Mouse (Mus musculus): ENCODE measurements around the gene Sv2a. TPM values are rescaled to one million over a fixed set of nuclear protein-coding genes. Genes with fewer than 3 reads are reported as not detected.
"Not testable (repeated sequence)": the region's sequence is repeated elsewhere in the genome, so short reads cannot be mapped to it uniquely, and the experiment has no call there.

Sv2a gene
- polyA plus RNA-seq, 1 experiment from 2014 or later: 95.7 TPM

GRCm38 (mm10) chr3:96209242-96209641, 28.3 kb downstream of the Sv2a start:
- Histone ChIP-seq H3K9ac (no peak overlapping the region), H3K4me1 (replicated peaks; ENCODE audit: control insufficient read depth, insufficient read depth, low read length) (no peaks in the 10 kb centered on the region), H3K4me3 (replicated peaks; ENCODE audit: low read length) (no peak overlapping the region), H3K27ac (no peak overlapping the region), H3K27me3 (ENCODE audit: control insufficient read depth, insufficient read depth, low read length) (no peaks in the 10 kb centered on the region), H3K4me2 (replicated peaks) (no peak overlapping the region), H3K9me3 (ENCODE audit: control insufficient read depth, low read length) (no peaks in the 10 kb centered on the region), H3K36me3 (replicated peaks; ENCODE audit: control insufficient read depth, insufficient read depth) (no peaks in the 10 kb centered on the region)
- 23% methylated on average over 15 of the region's 15 CpGs for WGBS
- DNase-seq (ENCODE audit: low spot score) (no peak), ATAC-seq (ENCODE audit: low FRiP score) (no peak)

DNA sequence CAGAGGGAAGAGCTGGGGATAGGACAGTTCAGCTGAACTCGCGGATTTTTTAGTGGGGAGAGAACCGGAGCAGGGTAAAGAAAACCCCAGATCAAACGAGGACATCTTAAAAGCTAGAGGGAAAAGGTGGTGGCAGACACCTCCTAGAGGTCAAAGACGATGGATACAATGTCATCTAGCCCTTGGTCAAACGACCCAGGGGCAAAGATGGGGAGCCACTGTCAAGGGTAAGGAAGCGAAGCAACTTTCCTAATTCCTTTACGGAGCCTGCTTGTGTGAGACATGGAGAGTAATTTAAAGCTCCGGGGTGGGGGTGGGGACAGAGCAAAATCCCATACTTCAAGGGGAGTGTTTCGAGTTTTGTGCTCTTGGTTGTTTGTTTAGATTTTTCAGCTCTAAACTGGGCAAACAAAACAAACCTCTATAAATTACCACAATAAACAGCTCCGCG, 38.3 kb downstream of the Sv2a start:
- Histone ChIP-seq H3K36me3 (replicated peaks; ENCODE audit: control insufficient read depth, insufficient read depth) (no peaks in the 10 kb centered on the region), H3K9ac (peak overlapping the region; percentile 78), H3K4me3 (replicated peaks; ENCODE audit: low read length) (peak overlapping the region; percentile 54), H3K27ac (peak overlapping the region; percentile 96), H3K4me1 (replicated peaks; ENCODE audit: control insufficient read depth, insufficient read depth, low read length) (peaks cover 29% of the 10 kb centered on the region), H3K4me2 (replicated peaks) (peak overlapping the region; percentile 89), H3K9me3 (ENCODE audit: control insufficient read depth, low read length) (no peaks in the 10 kb centered on the region), H3K27me3 (ENCODE audit: control insufficient read depth, insufficient read depth, low read length) (no peaks in the 10 kb centered on the region)
- under 1% methylated on average over 12 of the region's 12 CpGs for WGBS
- DNase-seq (ENCODE audit: low spot score) (no peak), ATAC-seq (ENCODE audit: low FRiP score) (peak; percentile 15; the same call in 1 of the 2 replicates)

DNA sequence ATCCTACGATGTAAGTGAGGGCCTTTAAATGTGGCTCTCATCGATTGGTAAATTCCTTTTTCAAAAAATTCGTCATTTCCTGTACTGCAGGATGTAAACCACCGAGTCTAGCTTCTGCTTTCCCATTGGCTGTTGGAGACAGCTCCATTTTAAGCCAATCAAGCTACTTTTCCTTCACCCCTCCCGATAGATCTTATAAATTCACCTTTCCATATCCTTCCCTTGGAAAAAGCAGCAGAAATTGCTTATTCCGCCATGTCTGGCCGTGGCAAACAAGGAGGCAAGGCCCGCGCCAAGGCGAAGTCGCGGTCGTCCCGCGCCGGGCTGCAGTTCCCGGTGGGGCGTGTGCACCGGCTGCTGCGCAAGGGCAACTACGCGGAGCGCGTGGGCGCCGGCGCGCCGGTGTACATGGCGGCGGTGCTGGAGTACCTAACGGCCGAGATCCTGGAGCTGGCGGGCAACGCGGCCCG, 38.7 kb downstream of the Sv2a start, which contains the start of the genes Bola1 and Hist2h2ab:
Gene Bola1, minus strand, starts transcription at position 49 of the 470 bp plus-strand sequence.
Gene Hist2h2ab, plus strand, starts transcription at position 205 of the 470 bp plus-strand sequence.
- Histone ChIP-seq H3K27me3 (ENCODE audit: control insufficient read depth, insufficient read depth, low read length) (no peaks in the 10 kb centered on the region), H3K4me1 (replicated peaks; ENCODE audit: control insufficient read depth, insufficient read depth, low read length) (peaks cover 29% of the 10 kb centered on the region), H3K4me3 (replicated peaks; ENCODE audit: low read length) (peak within 1 kb of the TSS; percentile 54), H3K9ac (peak within 1 kb of the TSS; percentile 78), H3K36me3 (replicated peaks; ENCODE audit: control insufficient read depth, insufficient read depth) (no peaks in the 10 kb centered on the region), H3K4me2 (replicated peaks) (peak within 1 kb of the TSS; percentile 89), H3K9me3 (ENCODE audit: control insufficient read depth, low read length) (no peaks in the 10 kb centered on the region), H3K27ac (peak within 1 kb of the TSS; percentile 96)
- peak; percentile 94 for ATAC-seq (ENCODE audit: low FRiP score)
- under 1% methylated on average over 37 of the region's 37 CpGs for WGBS
- peak; percentile 89 for DNase-seq (ENCODE audit: low spot score)

- not testable (repeated sequence) for H3K36me3 ChIP-seq (replicated peaks; ENCODE audit: control insufficient read depth, insufficient read depth); H3K27me3 ChIP-seq (ENCODE audit: control insufficient read depth, insufficient read depth, low read length); H3K9me3 ChIP-seq (ENCODE audit: control insufficient read depth, low read length)
- peak overlapping the region; percentile 89 for H3K4me2 ChIP-seq (replicated peaks)
- H3K9ac ChIP-seq: peak overlapping the region; percentile 78
- peak overlapping the region; percentile 96 for H3K27ac ChIP-seq
- ATAC-seq (ENCODE audit: low FRiP score) (0 out of 2 replicates have a peak, but pooled peaks have one; percentile 5), DNase-seq (ENCODE audit: low spot score) (peak; percentile 32)
- peaks cover 29% of the 10 kb centered on the region for H3K4me1 ChIP-seq (replicated peaks; ENCODE audit: control insufficient read depth, insufficient read depth, low read length)
- H3K4me3 ChIP-seq (replicated peaks; ENCODE audit: low read length): peak overlapping the region; percentile 54
- WGBS: under 1% methylated on average over 29 of the region's 47 CpGs
These were observed 39.3 kb downstream of the Sv2a start for GRCm38 (mm10) chr3:96220131-96220764.

DNA sequence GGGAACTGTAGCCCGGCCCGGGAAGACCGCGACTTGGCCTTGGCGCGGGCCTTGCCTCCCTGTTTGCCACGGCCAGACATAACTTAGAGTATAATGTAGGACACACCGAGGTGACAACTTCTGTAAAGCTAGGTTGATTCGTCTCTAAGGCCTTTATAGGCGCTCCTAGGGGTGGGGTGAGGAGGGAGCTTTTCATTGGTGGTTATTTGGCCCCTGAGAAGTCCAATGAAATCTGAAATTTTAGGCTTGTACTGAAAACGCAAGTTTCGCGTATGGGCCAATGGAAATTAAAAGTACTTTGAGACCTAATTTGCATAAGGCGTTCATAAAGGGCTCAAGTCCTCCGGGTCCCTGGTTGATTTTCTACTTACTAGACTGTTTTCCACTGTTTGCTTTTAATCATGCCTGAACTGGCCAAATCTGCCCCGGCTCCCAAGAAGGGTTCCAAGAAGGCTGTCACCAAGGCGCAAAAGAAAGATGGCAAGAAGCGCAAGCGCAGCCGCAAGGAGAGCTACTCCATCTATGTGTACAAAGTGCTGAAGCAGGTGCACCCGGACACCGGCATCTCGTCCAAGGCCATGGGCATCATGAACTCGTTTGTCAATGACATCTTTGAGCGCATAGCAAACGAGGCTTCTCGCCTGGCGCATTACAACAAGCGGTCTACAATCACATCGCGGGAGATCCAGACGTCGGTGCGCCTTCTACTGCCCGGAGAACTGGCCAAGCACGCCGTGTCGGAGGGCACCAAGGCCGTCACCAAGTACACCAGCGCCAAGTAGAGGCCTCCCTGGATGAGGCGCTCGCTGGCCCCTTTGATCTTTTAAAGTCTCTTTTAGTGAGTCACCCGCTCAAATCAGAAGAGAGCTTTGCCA, 40.1 kb downstream of the Sv2a start, which contains the start of the genes Hist2h2ac and Hist2h2be:
Gene Hist2h2ac, minus strand, starts transcription at position 116 of the 875 bp plus-strand sequence.
Gene Hist2h2be, plus strand, starts transcription at position 355 of the 875 bp plus-strand sequence.
- peak; percentile 81 for ATAC-seq (ENCODE audit: low FRiP score)
- Histone ChIP-seq H3K27ac (peak within 1 kb of the TSS; percentile 96), H3K9ac (peak within 1 kb of the TSS; percentile 78), H3K4me1 (replicated peaks; ENCODE audit: control insufficient read depth, insufficient read depth, low read length) (peaks cover 29% of the 10 kb centered on the region), H3K27me3 (ENCODE audit: control insufficient read depth, insufficient read depth, low read length) (no peaks in the 10 kb centered on the region), H3K36me3 (replicated peaks; ENCODE audit: control insufficient read depth, insufficient read depth) (no peaks in the 10 kb centered on the region), H3K4me3 (replicated peaks; ENCODE audit: low read length) (peak within 1 kb of the TSS; percentile 54), H3K4me2 (replicated peaks) (peak within 1 kb of the TSS; percentile 89), H3K9me3 (ENCODE audit: control insufficient read depth, low read length) (no peaks in the 10 kb centered on the region)
- peak; percentile 80 for DNase-seq (ENCODE audit: low spot score)
- under 1% methylated on average over 43 of the region's 43 CpGs for WGBS

- no peak for ATAC-seq (ENCODE audit: low FRiP score)
These were observed 40.7 kb downstream of the Sv2a start for GRCm38 (mm10) chr3:96221640-96222038.

GRCm38 (mm10) chr3:96222774-96223173, 41.8 kb downstream of the Sv2a start:
- ATAC-seq (ENCODE audit: low FRiP score): no peak
- no peaks in the 10 kb centered on the region for H3K27me3 ChIP-seq (ENCODE audit: control insufficient read depth, insufficient read depth, low read length)
- H3K9me3 ChIP-seq (ENCODE audit: control insufficient read depth, low read length): no peaks in the 10 kb centered on the region
- H3K9ac ChIP-seq: no peak overlapping the region
- WGBS: 93% methylated on average over 4 of the region's 4 CpGs
- H3K4me2 ChIP-seq (replicated peaks): peak overlapping the region; percentile 89; the same call in 1 of the 2 replicates
- peaks cover 29% of the 10 kb centered on the region for H3K4me1 ChIP-seq (replicated peaks; ENCODE audit: control insufficient read depth, insufficient read depth, low read length)
- H3K27ac ChIP-seq: no peak overlapping the region
- no peak for DNase-seq (ENCODE audit: low spot score)
- H3K36me3 ChIP-seq (replicated peaks; ENCODE audit: control insufficient read depth, insufficient read depth): no peaks in the 10 kb centered on the region
- no peak overlapping the region for H3K4me3 ChIP-seq (replicated peaks; ENCODE audit: low read length)

More at GRCm38 (mm10) chr3:96221640-96222038, 40.7 kb downstream of the Sv2a start:
- Histone ChIP-seq H3K4me1 (replicated peaks; ENCODE audit: control insufficient read depth, insufficient read depth, low read length) (peaks cover 29% of the 10 kb centered on the region), H3K9ac (peak overlapping the region; percentile 78), H3K4me2 (replicated peaks) (peak overlapping the region; percentile 89), H3K9me3 (ENCODE audit: control insufficient read depth, low read length) (no peaks in the 10 kb centered on the region), H3K27ac (peak overlapping the region; percentile 96), H3K27me3 (ENCODE audit: control insufficient read depth, insufficient read depth, low read length) (no peaks in the 10 kb centered on the region), H3K36me3 (replicated peaks; ENCODE audit: control insufficient read depth, insufficient read depth) (no peaks in the 10 kb centered on the region), H3K4me3 (replicated peaks; ENCODE audit: low read length) (peak overlapping the region; percentile 54)
- 14% methylated on average over 9 of the region's 9 CpGs for WGBS
- DNase-seq (ENCODE audit: low spot score): no peak

GRCm38 (mm10) chr3:96225421-96225820, 44.5 kb downstream of the Sv2a start:
- ATAC-seq (ENCODE audit: low FRiP score) (no peak), DNase-seq (ENCODE audit: low spot score) (no peak)
- H3K4me1 ChIP-seq (replicated peaks; ENCODE audit: control insufficient read depth, insufficient read depth, low read length): peaks cover 21% of the 10 kb centered on the region
- no peak overlapping the region for H3K9ac ChIP-seq
- WGBS: 15% methylated on average over 2 of the region's 2 CpGs
- no peak overlapping the region for H3K4me3 ChIP-seq (replicated peaks; ENCODE audit: low read length)
- no peaks in the 10 kb centered on the region for H3K9me3 ChIP-seq (ENCODE audit: control insufficient read depth, low read length)
- H3K4me2 ChIP-seq (replicated peaks): no peak overlapping the region
- H3K36me3 ChIP-seq (replicated peaks; ENCODE audit: control insufficient read depth, insufficient read depth): no peaks in the 10 kb centered on the region
- H3K27ac ChIP-seq: no peak overlapping the region
- H3K27me3 ChIP-seq (ENCODE audit: control insufficient read depth, insufficient read depth, low read length): no peaks in the 10 kb centered on the region

Data from hindbrain, embryonic 14.5 days (tissue).